9 mouse cellular contexts compared by ENCODE assay signal in the genomic region with DNA sequence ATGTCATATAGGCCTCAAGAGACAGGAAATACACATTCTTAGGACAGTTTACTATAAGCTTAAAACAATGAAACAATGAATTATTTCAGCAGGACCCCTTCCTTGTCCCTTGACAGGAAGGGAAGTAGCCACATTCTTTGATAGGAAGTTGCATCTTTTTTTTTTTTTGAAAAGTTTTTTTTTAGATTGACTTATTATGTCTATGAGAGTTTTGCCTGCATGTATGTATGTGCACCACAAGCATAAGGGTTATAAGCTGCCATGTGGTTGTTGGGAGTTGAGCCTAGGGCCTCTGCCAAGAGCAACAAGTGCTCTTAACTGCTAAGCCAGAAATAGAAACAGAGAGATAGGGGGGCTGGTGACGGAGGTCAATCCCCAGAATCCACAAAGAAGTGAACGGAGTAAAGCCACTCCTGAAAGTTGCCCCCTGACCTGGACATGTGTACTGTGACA. TPM values are rescaled to one million over a fixed set of nuclear protein-coding genes. Genes with fewer than 3 reads are reported as not detected.
A peak's percentile ranks its signal among the peaks of the same experiment; 100 is the strongest.
DNase-seq lines count a peak whose midpoint lies in the region; ATAC-seq and TF ChIP-seq lines count a peak whose summit lies in the region.
"Had no signal": no experiment of that assay in that cellular context is flagged by ENCODE, and none has a peak within 500 bp of the region (broad histone marks: within the 10 kb centered on the region; RNA-seq: fewer than 3 reads in every experiment).

No protein-coding gene starts in this region.

- no peak overlapping the region for H3K4me3 ChIP-seq in forebrain, embryonic 10.5 days
- no peak overlapping the region for H3K4me3 ChIP-seq in forebrain, embryonic 16.5 days (replicated peaks; ENCODE audit: low read length)
- no peak overlapping the region for H3K4me3 ChIP-seq in limb, embryonic 13.5 days
- no peak overlapping the region for H3K4me3 ChIP-seq in limb, embryonic 10.5 days
- H3K4me3 ChIP-seq in MEL (ENCODE audit: control insufficient read depth in 1 of 2, insufficient read depth in 1 of 2, low read depth in 2 of 2, low read length in 2 of 2), result no peak overlapping the region
- no peak overlapping the region for H3K4me3 ChIP-seq in heart, postnatal 0 days (ENCODE audit: low read depth, low read length)

- no peak; a peak in 1 of 4 replicates for TF ChIP-seq POLR2A in MEL (IDR thresholded peaks at IDR 0.05; ENCODE audit: control insufficient read depth in 1 of 2, insufficient read depth in 1 of 2, low read depth in 1 of 2, low read length in 2 of 2, poor library complexity in 1 of 2)

- no peak overlapping the region for H3K4me2 ChIP-seq in forebrain, embryonic 16.5 days (ENCODE audit: low read length)
- no peak overlapping the region for H3K4me2 ChIP-seq in limb, embryonic 13.5 days (replicated peaks)
- no peak overlapping the region for H3K4me2 ChIP-seq in heart, postnatal 0 days (ENCODE audit: low read depth, low read length)

- H3K36me3 ChIP-seq in forebrain, embryonic 10.5 days (replicated peaks), result peaks cover 85% of the 10 kb centered on the region
- peaks cover 28% of the 10 kb centered on the region for H3K36me3 ChIP-seq in forebrain, embryonic 16.5 days (ENCODE audit: control insufficient read depth, insufficient read depth)
- H3K36me3 ChIP-seq in limb, embryonic 13.5 days, result peaks cover 82% of the 10 kb centered on the region
- H3K36me3 ChIP-seq in limb, embryonic 10.5 days, result peaks cover 85% of the 10 kb centered on the region
- H3K36me3 ChIP-seq in MEL (ENCODE audit: control insufficient read depth in 1 of 2, insufficient read depth in 2 of 2, low read length in 2 of 2), result peaks cover 11 to 27% of the 10 kb centered on the region in 2 experiments
- H3K36me3 ChIP-seq in heart, postnatal 0 days (replicated peaks; ENCODE audit: control insufficient read depth, insufficient read depth, low read length), result peaks cover 56% of the 10 kb centered on the region

- no peak for TF ChIP-seq RAD21 in MEL (IDR thresholded peaks at IDR 0.05; ENCODE audit: low read depth, low read length)

- TF ChIP-seq EP300 in MEL (IDR thresholded peaks at IDR 0.05; ENCODE audit: low read depth in 1 of 2, low read length in 2 of 2), result peak; percentile 70 to 74
- TF ChIP-seq EP300 in heart, postnatal 0 days (IDR thresholded peaks at IDR 0.05; ENCODE audit: low read depth), result no peak; the same call in 1 of the 2 replicates

- 71% methylated on average over 2 of the region's 2 CpGs for WGBS in forebrain, embryonic 10.5 days
- 73% methylated on average over 2 of the region's 2 CpGs for WGBS in forebrain, embryonic 16.5 days
- WGBS in limb, embryonic 13.5 days, result 77% methylated on average over 2 of the region's 2 CpGs
- WGBS in limb, embryonic 10.5 days, result 76% methylated on average over 2 of the region's 2 CpGs
- WGBS in heart, postnatal 0 days, result 3% methylated on average over 2 of the region's 2 CpGs

- ATAC-seq in forebrain, embryonic 16.5 days, result no peak
- ATAC-seq in limb, embryonic 13.5 days (ENCODE audit: low FRiP score, low read depth), result no peak
- ATAC-seq in heart, postnatal 0 days (ENCODE audit: insufficient read depth, low read depth), result peak; percentile 72

- no peaks in the 10 kb centered on the region for H3K27me3 ChIP-seq in forebrain, embryonic 10.5 days (ENCODE audit: poor library complexity, severe bottlenecking)
- no peaks in the 10 kb centered on the region for H3K27me3 ChIP-seq in forebrain, embryonic 16.5 days (replicated peaks; ENCODE audit: control insufficient read depth, insufficient read depth, low read length)
- H3K27me3 ChIP-seq in limb, embryonic 13.5 days, result no peaks in the 10 kb centered on the region
- H3K27me3 ChIP-seq in limb, embryonic 10.5 days (ENCODE audit: low read depth, poor library complexity, severe bottlenecking), result no peaks in the 10 kb centered on the region
- H3K27me3 ChIP-seq in MEL (ENCODE audit: control insufficient read depth in 1 of 2, insufficient read depth in 2 of 2, low read length in 2 of 2), result no peaks in the 10 kb centered on the region
- no peaks in the 10 kb centered on the region for H3K27me3 ChIP-seq in heart, postnatal 0 days (ENCODE audit: control insufficient read depth, insufficient read depth, low read length)

- intact Hi-C loops in gastrocnemius, postnatal 14 days (cut with DNase I; ENCODE audit: low total_unique reads), result no loop called here

- H3K79me2 ChIP-seq in MEL (ENCODE audit: control insufficient read depth, insufficient read depth, low read length, poor library complexity), result no peaks in the 10 kb centered on the region; the same call in 1 of the 2 replicates

- no peak for DNase-seq in forebrain, embryonic 10.5 days (ENCODE audit: extremely low spot score, low spot score)
- DNase-seq in limb, embryonic 10.5 days (ENCODE audit: low spot score), result no peak
- DNase-seq in MEL (ENCODE audit: low read depth, low spot score), result peak; percentile 56
- peak; percentile 85 for DNase-seq in heart, postnatal 0 days (ENCODE audit: low spot score)
- no peak for DNase-seq in cerebellum, postnatal 25 days
- no peak for DNase-seq in gastrocnemius, postnatal 14 days
- DNase-seq: cerebellum, adult 18-20 months had no signal

- TF ChIP-seq CTCF in MEL (IDR thresholded peaks at IDR 0.05 in 2 of 3, conservative IDR thresholded peaks at IDR 0.05 in 1 of 3; ENCODE audit: control insufficient read depth in 1 of 3, insufficient read depth in 1 of 3, low read depth in 2 of 3, low read length in 3 of 3, poor library complexity in 1 of 3, severe bottlenecking in 1 of 3), result no peak
- no peak for TF ChIP-seq CTCF in heart, postnatal 0 days (IDR thresholded peaks at IDR 0.05; ENCODE audit: low read depth)

- no peak overlapping the region for H3K9ac ChIP-seq in forebrain, embryonic 16.5 days (replicated peaks; ENCODE audit: low read depth, low read length)
- H3K9ac ChIP-seq in limb, embryonic 13.5 days, result peak overlapping the region; percentile 37; the same call in 1 of the 2 replicates
- peak overlapping the region; percentile 13; the same call in 1 of the 2 replicates for H3K9ac ChIP-seq in MEL (ENCODE audit: control insufficient read depth, low read depth, low read length, poor library complexity, severe bottlenecking)
- 0 out of 2 replicates have a peak overlapping the region, but pooled peaks have one; percentile 18 for H3K9ac ChIP-seq in heart, postnatal 0 days (replicated peaks; ENCODE audit: low read depth, low read length)

- 0 out of 2 replicates have a peak overlapping the region, but pooled peaks have one; percentile 11 for H3K27ac ChIP-seq in forebrain, embryonic 10.5 days
- H3K27ac ChIP-seq in forebrain, embryonic 16.5 days (ENCODE audit: low read length), result no peak overlapping the region
- H3K27ac ChIP-seq in limb, embryonic 13.5 days, result no peak overlapping the region; the same call in 1 of the 2 replicates
- no peak overlapping the region for H3K27ac ChIP-seq in limb, embryonic 10.5 days
- peak overlapping the region; percentile 75 for H3K27ac ChIP-seq in MEL (ENCODE audit: control insufficient read depth, low read depth, low read length)
- peak overlapping the region; percentile 98 for H3K27ac ChIP-seq in heart, postnatal 0 days (ENCODE audit: low read depth)

- H3K4me1 ChIP-seq in forebrain, embryonic 10.5 days, result no peaks in the 10 kb centered on the region
- peaks cover 3% of the 10 kb centered on the region; the same call in 1 of the 2 replicates for H3K4me1 ChIP-seq in forebrain, embryonic 16.5 days (replicated peaks; ENCODE audit: control insufficient read depth, insufficient read depth, low read length)
- no peaks in the 10 kb centered on the region for H3K4me1 ChIP-seq in limb, embryonic 13.5 days
- H3K4me1 ChIP-seq in limb, embryonic 10.5 days, result no peaks in the 10 kb centered on the region
- peaks cover 20 to 25% of the 10 kb centered on the region in 2 experiments for H3K4me1 ChIP-seq in MEL (ENCODE audit: control insufficient read depth in 1 of 2, insufficient read depth in 2 of 2, low read length in 2 of 2)
- peaks cover 50% of the 10 kb centered on the region for H3K4me1 ChIP-seq in heart, postnatal 0 days (ENCODE audit: control insufficient read depth, insufficient read depth)

- H3K9me3 ChIP-seq in forebrain, embryonic 10.5 days, result no peaks in the 10 kb centered on the region
- no peaks in the 10 kb centered on the region for H3K9me3 ChIP-seq in forebrain, embryonic 16.5 days (ENCODE audit: control insufficient read depth, low read length)
- no peaks in the 10 kb centered on the region for H3K9me3 ChIP-seq in limb, embryonic 13.5 days
- H3K9me3 ChIP-seq in limb, embryonic 10.5 days (replicated peaks), result no peaks in the 10 kb centered on the region
- no peaks in the 10 kb centered on the region for H3K9me3 ChIP-seq in MEL (replicated peaks; ENCODE audit: insufficient read depth, low read length)
- no peaks in the 10 kb centered on the region for H3K9me3 ChIP-seq in heart, postnatal 0 days (replicated peaks; ENCODE audit: control insufficient read depth, low read length)

RNA-seq across cellular contexts. Expression of a gene that starts 6.7 kb away (rescaled TPM):
- polyA plus RNA-seq in forebrain, embryonic 10.5 days (2016; fragmentation: Nextera tagmentation; extraction: Ambion mirVana), result 14.1 and 16.0 TPM in 2 replicates
- 54.4 and 59.3 TPM in 2 replicates for polyA plus RNA-seq in forebrain, embryonic 16.5 days (2015; fragmentation: Nextera tagmentation; extraction: Ambion mirVana)
- polyA plus RNA-seq in limb, embryonic 13.5 days (2015; fragmentation: Nextera tagmentation; extraction: Ambion mirVana), result 21.1 and 22.0 TPM in 2 replicates
- 14.4 and 17.6 TPM in 2 replicates for polyA plus RNA-seq in limb, embryonic 10.5 days (2016; fragmentation: Nextera tagmentation; extraction: Ambion mirVana)
- 15.2 and 16.4 TPM in 2 replicates for total RNA-seq in MEL (2012; rRNA removed)
- polyA plus RNA-seq in MEL (2012; ENCODE audit: insufficient read depth in 1 of 2, insufficient read length in 2 of 2, low read depth in 1 of 2, low replicate concordance in 2 of 2, missing spikeins in 1 of 2), result 10 to 100 TPM in 1 of 2 experiments, not detected in 1; 28.7 TPM
- 55.9 and 64.6 TPM in 2 replicates for total RNA-seq in heart, postnatal 0 days (2014; rRNA removed; ENCODE audit: low replicate concordance)
- 28.7 and 29.2 TPM in 2 replicates for polyA plus RNA-seq in heart, postnatal 0 days (2015; fragmentation: Nextera tagmentation; extraction: Ambion mirVana)
- 10 to 100 TPM; 17.0 to 23.0 TPM for total RNA-seq in gastrocnemius, postnatal 14 days (2021)

RNA-seq across cellular contexts. Expression of a gene that starts 26.2 kb away (rescaled TPM):
- polyA plus RNA-seq in forebrain, embryonic 10.5 days (2016; fragmentation: Nextera tagmentation; extraction: Ambion mirVana), result 16.6 and 17.6 TPM in 2 replicates
- polyA plus RNA-seq in forebrain, embryonic 16.5 days (2015; fragmentation: Nextera tagmentation; extraction: Ambion mirVana), result 11.3 and 11.9 TPM in 2 replicates
- 34.2 and 38.0 TPM in 2 replicates for polyA plus RNA-seq in limb, embryonic 13.5 days (2015; fragmentation: Nextera tagmentation; extraction: Ambion mirVana)
- polyA plus RNA-seq in limb, embryonic 10.5 days (2016; fragmentation: Nextera tagmentation; extraction: Ambion mirVana), result 19.7 and 20.2 TPM in 2 replicates
- 27.0 and 33.2 TPM in 2 replicates for total RNA-seq in MEL (2012; rRNA removed)
- 10 to 100 TPM in 1 of 2 experiments, not detected in 1; 45.6 TPM for polyA plus RNA-seq in MEL (2012; ENCODE audit: insufficient read depth in 1 of 2, insufficient read length in 2 of 2, low read depth in 1 of 2, low replicate concordance in 2 of 2, missing spikeins in 1 of 2)
- 127 and 143 TPM in 2 replicates for total RNA-seq in heart, postnatal 0 days (2014; rRNA removed; ENCODE audit: low replicate concordance)
- polyA plus RNA-seq in heart, postnatal 0 days (2015; fragmentation: Nextera tagmentation; extraction: Ambion mirVana), result 40.4 and 45.2 TPM in 2 replicates
- 10 to 100 TPM; 50.5 to 51.8 TPM for total RNA-seq in gastrocnemius, postnatal 14 days (2021)

RNA-seq across cellular contexts. Expression of a gene that starts 36.2 kb away (rescaled TPM):
- 59.2 and 61.9 TPM in 2 replicates for polyA plus RNA-seq in forebrain, embryonic 10.5 days (2016; fragmentation: Nextera tagmentation; extraction: Ambion mirVana)
- polyA plus RNA-seq in forebrain, embryonic 16.5 days (2015; fragmentation: Nextera tagmentation; extraction: Ambion mirVana), result 86.1 and 90.2 TPM in 2 replicates
- polyA plus RNA-seq in limb, embryonic 13.5 days (2015; fragmentation: Nextera tagmentation; extraction: Ambion mirVana), result 60.9 and 62.5 TPM in 2 replicates
- polyA plus RNA-seq in limb, embryonic 10.5 days (2016; fragmentation: Nextera tagmentation; extraction: Ambion mirVana), result 60.9 and 68.8 TPM in 2 replicates
- total RNA-seq in MEL (2012; rRNA removed), result 67.8 and 73.1 TPM in 2 replicates
- polyA plus RNA-seq in MEL (2012; ENCODE audit: insufficient read depth in 1 of 2, insufficient read length in 2 of 2, low read depth in 1 of 2, low replicate concordance in 2 of 2, missing spikeins in 1 of 2), result 100 to 1,000 TPM; 194 to 709 TPM
- 58.4 and 59.6 TPM in 2 replicates for total RNA-seq in heart, postnatal 0 days (2014; rRNA removed; ENCODE audit: low replicate concordance)
- 74.0 and 76.8 TPM in 2 replicates for polyA plus RNA-seq in heart, postnatal 0 days (2015; fragmentation: Nextera tagmentation; extraction: Ambion mirVana)
- total RNA-seq in gastrocnemius, postnatal 14 days (2021), result 100 to 1,000 TPM; 176 to 185 TPM

RNA-seq across cellular contexts. Expression of a gene that starts 54.9 kb away (rescaled TPM):
- 122 and 130 TPM in 2 replicates for polyA plus RNA-seq in forebrain, embryonic 10.5 days (2016; fragmentation: Nextera tagmentation; extraction: Ambion mirVana)
- polyA plus RNA-seq in forebrain, embryonic 16.5 days (2015; fragmentation: Nextera tagmentation; extraction: Ambion mirVana), result 130 and 142 TPM in 2 replicates
- 126 and 128 TPM in 2 replicates for polyA plus RNA-seq in limb, embryonic 13.5 days (2015; fragmentation: Nextera tagmentation; extraction: Ambion mirVana)
- polyA plus RNA-seq in limb, embryonic 10.5 days (2016; fragmentation: Nextera tagmentation; extraction: Ambion mirVana), result 105 and 123 TPM in 2 replicates
- total RNA-seq in MEL (2012; rRNA removed), result 68.0 and 68.4 TPM in 2 replicates
- polyA plus RNA-seq in MEL (2012; ENCODE audit: insufficient read depth in 1 of 2, insufficient read length in 2 of 2, low read depth in 1 of 2, low replicate concordance in 2 of 2, missing spikeins in 1 of 2), result 10 to 100 TPM; 33.8 to 66.2 TPM
- 57.0 and 74.0 TPM in 2 replicates for total RNA-seq in heart, postnatal 0 days (2014; rRNA removed; ENCODE audit: low replicate concordance)
- polyA plus RNA-seq in heart, postnatal 0 days (2015; fragmentation: Nextera tagmentation; extraction: Ambion mirVana), result 70.8 and 88.4 TPM in 2 replicates
- total RNA-seq in gastrocnemius, postnatal 14 days (2021), result 10 to 100 TPM; 44.6 to 45.4 TPM

Comparison
In these comparisons a context has a peak if more than half of its experiments do, and no peak if none do; other contexts are left out.
1. H3K27ac ChIP-seq: peak in forebrain, embryonic 10.5 days (single experiment), MEL (single experiment) and heart, postnatal 0 days (single experiment); none in forebrain, embryonic 16.5 days (single experiment), limb, embryonic 13.5 days (single experiment) and limb, embryonic 10.5 days (single experiment).
2. DNase-seq: peak in MEL (single experiment) and heart, postnatal 0 days (single experiment); none in forebrain, embryonic 10.5 days (single experiment), limb, embryonic 10.5 days (single experiment), cerebellum, postnatal 25 days (0 of 2) and gastrocnemius, postnatal 14 days (single experiment).